Mouse (Mus musculus): ENCODE measurements around the gene Hddc3.
A peak's percentile ranks its signal among the peaks of the same experiment; 100 is the strongest.

GRCm38 (mm10) chr7:80301522-80301921, 41.4 kb upstream of the Hddc3 start:
- TF ChIP-seq EP300 (IDR thresholded peaks at IDR 0.05; ENCODE audit: low read length) (no peak), MAX (IDR thresholded peaks at IDR 0.05; ENCODE audit: low read length) (no peak), JUND (conservative IDR thresholded peaks at IDR 0.05; ENCODE audit: low read depth, low read length) (no peak), CTCF (conservative IDR thresholded peaks at IDR 0.05 in 1 of 2, IDR thresholded peaks at IDR 0.05 in 1 of 2; ENCODE audit: low read depth in 2 of 2, low read length in 2 of 2) (peak in 1 of 2 experiments; percentile 43; a peak in 2 of 4 replicates), RAD21 (IDR thresholded peaks at IDR 0.05; ENCODE audit: low read depth, low read length) (peak; percentile 40), POLR2A (IDR thresholded peaks at IDR 0.05; ENCODE audit: low read depth, low read length) (no peak)
